Mouse (Mus musculus): ENCODE results near the gene Btrc. TPM values are rescaled to one million over a fixed set of nuclear protein-coding genes. Genes with fewer than 3 reads are reported as not detected.

Btrc gene
- polyA plus RNA-seq, 1 experiment, result 5.9 TPM

DNA sequence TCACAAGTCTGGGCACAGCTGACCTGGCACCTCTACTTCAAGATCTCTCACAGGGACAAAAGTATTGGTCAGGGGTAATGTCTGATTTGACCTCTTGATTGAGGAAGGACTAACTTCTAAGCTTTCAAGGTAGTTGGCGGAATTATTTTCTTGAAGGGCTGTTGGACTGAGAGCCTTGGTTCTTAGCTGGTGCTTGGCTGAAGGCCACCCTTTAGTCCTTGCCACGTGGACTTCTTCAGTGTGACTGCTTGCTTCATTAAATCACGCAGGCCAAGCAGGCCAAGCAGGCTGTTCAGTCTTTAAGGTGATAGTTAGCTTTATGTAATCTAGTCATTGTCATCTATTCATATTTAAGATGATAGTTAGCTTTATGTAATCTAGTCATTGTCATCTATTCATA, 49.2 kb downstream of the Btrc start:
- no peak for TF ChIP-seq GATA1 (IDR thresholded peaks at IDR 0.05; ENCODE audit: low read length)

DNA sequence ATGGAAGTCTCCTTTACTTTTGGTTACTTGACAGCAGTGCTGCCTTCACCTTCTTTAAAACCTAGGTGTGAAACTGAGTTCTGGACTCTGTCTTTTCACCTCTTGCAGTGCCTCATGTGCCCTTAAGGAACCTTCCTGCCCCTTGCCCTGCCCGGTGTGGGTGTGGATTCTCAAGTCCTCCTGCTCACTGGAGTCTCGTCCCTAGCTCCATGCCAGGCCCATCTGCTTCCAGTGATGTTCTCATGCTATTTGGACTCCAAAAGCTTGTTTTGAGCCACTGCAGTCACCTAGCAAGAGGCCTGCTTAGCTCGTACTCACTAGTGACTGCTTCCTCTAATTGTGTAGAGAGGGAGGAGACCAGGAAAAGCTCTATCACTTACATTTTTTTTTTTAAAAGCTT, 50.4 kb downstream of the Btrc start:
- no peak for TF ChIP-seq GATA1 (IDR thresholded peaks at IDR 0.05; ENCODE audit: low read length)

DNA sequence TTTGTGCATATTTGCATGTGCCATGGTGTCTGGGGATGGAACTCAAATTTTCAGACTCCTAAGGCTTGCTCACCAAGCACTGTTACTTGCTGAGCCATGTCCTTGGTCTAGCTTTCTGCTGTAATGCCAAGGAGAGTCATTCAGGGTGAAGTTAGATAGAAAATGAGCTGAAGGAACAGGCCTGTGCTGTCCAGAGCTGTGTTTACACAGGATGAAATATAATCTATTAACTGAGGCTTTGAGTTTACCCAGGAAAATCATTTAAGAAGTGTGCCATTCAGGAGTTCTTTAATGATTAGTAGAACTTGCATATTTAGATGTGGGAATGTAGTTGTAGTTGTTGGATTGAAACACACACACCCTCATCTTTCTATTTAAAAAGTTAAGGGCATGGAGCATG, 54.1 kb downstream of the Btrc start:
- TF ChIP-seq GATA1 (IDR thresholded peaks at IDR 0.05; ENCODE audit: low read length), result no peak

DNA sequence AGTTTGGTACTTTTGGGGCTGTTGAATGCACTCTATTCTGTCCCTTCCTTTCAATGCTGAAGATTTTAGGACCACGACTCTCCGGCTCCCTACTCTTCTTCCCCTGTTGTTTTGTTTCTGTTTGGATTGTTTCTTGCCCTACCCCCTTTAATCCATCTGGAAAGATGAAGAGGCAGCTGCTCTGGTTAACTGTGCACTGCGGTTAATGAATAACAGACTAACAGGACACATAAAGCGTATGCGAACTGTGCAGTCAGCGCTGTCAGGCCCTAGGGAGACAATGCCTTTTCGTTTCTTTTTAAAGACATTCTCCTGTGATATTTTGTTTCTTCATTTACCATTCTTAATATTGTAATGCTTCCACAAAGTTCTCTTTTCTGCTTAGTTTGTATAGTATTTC, 58.7 kb downstream of the Btrc start:
- no peak for TF ChIP-seq GATA1 (IDR thresholded peaks at IDR 0.05; ENCODE audit: low read length)

DNA sequence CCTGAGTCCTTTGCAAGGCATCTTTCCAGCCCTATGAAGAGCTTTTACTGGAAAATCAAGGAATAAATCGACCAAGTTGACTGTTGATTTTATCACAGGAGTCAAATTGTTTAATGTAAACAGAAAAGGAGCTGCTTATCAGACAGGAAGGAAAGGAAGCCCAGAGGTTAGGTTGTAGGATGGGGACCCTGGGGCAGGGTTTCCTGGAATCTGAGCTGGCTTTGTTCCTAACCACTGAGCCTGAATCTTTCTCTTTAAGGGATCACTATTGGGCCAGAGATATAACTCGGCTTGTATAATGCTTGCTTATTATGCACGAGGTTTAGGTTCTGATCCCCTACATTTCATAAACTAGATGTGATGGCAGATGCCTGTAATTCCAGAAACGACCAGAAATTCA, 64.6 kb downstream of the Btrc start:
- no peak for TF ChIP-seq GATA1 (IDR thresholded peaks at IDR 0.05; ENCODE audit: low read length)

DNA sequence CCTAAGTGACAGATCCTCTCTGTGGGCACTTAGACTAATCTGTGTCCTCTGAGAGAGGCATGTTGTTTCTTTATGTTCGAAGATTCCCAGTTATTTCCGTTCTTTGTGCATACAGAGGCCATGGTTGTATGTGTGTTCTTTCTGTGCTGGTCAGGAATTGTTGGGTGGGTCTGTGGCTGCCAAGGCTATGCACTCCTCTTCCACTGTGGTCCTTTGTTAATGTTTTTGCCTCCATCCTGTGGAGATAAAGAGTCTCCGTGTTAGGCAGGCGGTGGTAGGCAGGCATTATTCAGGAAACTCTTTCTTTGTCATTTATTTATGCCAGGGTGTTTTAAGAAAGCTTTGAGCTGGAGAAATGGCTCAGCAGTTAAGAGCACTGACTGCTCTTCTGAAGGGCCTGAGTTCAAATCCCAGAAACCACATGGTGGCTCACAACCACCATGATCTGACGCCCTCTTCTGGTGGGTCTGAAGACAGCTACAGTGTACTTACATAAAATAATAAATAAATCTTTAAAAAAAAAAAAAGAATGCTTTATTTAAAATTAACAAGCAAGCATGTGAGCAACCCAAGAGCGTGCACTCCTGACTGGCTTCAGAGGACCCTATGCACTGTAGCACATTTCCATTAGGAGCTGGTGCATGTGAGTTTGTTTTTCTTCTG, 67.6 kb downstream of the Btrc start:
- TF ChIP-seq GATA1 (IDR thresholded peaks at IDR 0.05; ENCODE audit: low read length), result no peak

DNA sequence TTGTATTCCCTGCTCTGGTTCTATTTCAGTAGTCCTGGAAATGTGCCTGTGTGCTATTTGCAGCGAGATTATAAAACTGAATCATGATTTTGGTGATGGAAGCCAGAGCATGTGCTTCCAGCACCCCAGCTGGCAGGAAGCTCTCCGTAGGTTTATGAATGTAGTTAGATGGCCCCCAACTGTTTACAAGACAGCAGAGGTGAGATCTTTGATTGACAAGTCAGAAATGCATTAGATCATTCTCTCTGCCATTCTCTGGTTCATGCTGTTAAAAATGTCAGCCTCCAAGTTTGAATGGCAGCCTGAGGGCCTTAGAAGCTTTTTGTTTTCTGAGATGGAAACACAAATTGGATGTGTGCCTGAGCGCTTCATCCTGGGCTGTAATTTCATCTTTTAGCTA, 68.8 kb downstream of the Btrc start:
- no peak for TF ChIP-seq GATA1 (IDR thresholded peaks at IDR 0.05; ENCODE audit: low read length)

DNA sequence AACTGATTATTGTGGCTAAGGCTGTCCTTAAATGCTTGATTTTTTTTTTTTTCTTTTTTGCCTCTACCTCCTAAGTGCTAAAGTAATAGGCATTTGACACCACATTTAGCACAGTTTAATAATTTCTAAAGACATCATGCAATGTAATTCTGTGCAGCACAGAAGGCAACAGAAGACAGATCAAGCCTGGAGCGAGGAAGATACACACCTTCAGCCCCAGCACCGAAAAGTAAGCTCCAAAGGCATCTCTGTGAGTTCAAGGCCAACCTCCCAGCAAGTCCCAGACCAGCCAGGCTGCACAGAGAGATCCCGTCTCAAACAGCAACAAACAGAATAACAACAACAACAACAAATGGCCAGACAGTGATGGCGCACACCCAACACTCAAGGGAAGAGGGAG, 73.6 kb downstream of the Btrc start:
- no peak for TF ChIP-seq GATA1 (IDR thresholded peaks at IDR 0.05; ENCODE audit: low read length)

DNA sequence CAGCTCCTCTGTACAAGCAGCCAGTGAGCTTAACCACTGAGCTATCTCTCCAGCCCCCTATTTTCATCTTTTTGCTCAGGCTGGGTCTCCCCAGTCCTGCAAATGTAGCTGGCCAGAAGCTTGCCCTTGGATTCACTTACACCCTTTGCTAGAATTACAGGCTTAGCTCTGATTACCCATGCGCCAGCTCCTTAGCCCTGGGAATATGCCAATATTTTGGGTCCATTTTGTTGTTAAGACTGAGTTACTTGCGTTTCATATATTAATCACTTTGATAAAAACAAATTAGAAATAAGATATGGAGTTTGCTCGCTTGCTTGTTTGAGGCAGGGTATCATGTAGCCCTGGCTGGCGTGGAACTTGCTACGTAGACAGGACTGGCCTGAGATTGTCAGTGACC, 74.7 kb downstream of the Btrc start:
- no peak for TF ChIP-seq GATA1 (IDR thresholded peaks at IDR 0.05; ENCODE audit: low read length)

DNA sequence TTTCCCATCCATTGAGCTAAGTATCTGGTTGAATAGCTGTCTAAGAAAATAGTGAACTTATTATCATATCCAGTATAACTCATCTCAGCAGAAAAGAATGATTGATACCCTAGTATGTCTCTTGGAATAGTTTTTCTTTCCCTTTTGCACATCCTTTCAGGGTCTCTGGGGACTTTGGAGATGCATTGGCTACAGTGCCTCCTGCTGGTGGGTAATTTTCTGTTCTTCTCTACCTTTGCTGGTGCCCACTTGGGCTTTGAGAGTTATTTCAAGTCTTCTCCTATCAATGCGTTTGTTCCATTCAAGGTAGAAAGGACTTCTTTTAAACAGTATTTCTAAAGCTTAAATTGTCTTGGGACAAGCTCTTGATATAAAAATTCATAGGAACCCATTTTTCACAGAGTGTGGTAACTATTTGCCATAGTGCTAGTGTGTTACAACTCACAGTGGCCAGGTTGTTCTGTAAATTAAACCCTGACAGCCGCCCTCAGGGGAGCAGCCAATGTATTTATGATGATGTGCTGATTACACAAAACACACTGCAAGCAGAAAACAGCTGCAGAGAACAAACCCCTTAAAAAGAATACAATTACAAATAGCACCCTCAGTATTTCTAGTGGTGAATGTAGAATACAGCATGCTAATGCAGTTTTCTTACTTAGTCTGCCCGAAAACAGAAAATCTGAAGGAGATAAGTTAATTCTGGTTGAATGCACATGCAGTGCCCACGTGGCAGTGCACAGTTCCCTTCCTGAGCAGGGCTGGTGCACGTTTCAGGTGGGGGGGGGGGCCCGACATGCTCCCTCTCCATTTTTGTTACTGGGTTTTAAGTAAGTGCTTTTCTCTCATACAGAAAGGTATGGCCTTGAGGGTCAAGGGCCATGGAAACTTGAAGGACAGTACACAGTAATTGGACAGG, 75.7 kb downstream of the Btrc start:
- no peak for TF ChIP-seq GATA1 (IDR thresholded peaks at IDR 0.05; ENCODE audit: low read length)

DNA sequence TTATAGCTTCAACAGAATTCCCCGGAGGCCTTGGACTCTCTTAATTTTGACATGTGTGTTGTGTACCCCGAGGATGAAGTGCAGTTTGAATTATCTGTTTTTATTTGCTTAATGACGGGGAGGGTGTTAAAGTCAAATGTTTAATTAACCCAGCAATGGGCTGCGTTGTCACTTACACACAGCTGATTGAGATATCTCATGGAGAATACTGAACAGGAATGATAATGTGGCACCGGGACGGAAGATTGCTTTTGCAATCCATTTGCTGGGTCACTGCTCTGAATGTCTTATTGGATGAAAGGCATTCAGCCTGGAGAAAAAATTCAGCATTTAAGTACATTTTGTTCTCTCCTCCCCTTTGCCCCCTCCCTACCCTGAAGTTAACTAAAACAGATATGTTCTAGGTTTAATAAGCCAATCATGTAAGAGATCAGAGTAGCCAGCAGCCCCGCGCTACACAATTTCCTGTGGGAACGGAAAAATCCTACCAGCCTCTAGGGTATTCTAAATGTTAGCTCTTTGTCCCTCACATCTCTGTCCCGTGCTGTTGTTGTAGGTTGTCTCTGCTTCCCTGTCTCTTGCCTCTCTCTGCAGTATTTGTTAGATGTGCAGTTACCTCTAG, 77.1 kb downstream of the Btrc start:
- TF ChIP-seq GATA1 (IDR thresholded peaks at IDR 0.05; ENCODE audit: low read length), result no peak

DNA sequence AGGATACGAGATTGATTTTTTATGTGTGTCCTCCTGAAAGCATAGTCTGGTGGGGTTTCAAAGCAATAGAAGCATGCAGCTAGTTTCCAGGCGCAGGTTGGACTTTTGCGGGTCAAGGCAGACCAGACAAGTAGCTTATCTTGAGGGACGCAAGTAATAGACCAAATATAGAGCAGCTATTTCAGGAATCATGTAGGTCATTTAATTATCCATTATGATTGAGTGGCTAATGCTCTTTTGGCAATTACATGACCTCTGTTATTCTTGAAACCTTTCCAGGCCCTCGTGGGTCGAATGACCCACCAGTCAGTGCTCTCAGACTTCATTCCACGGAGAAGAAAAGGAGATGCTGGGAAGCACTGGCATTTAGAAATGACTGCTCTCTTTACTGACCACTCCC, 78.2 kb downstream of the Btrc start:
- TF ChIP-seq GATA1 (IDR thresholded peaks at IDR 0.05; ENCODE audit: low read length), result no peak

DNA sequence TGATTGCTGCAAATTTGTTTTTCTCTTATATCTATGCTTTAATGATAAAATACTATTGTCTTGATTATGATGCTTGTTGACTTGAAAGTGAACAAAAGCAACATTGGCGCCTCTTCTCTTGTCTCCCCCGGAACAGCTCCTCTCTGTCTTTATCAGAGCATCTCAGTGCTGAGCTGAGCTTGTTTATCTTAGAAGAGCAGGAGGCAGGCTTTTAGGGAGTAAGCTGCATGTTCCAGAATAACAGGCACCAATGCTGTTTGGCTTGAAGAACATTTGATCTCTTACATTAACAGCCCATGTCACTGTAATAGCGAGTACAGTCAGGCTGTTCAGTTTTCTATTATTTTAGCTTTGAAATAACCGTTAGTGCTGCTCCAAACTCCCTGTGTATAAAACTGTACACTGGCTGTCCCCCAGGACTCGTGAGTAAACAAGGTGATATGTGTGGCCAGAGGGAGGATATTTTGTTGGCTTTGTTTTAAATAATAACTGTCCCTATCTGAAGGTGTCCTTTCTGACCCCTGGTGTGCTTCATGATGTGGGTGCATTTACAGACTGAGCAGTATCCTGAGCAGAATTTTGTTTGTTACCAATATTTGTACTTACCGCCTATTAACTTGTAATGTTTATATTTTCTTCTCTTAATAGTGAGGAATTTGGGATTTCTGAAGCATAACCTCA, 81.9 kb downstream of the Btrc start:
- TF ChIP-seq GATA1 (IDR thresholded peaks at IDR 0.05; ENCODE audit: low read length), result peak; percentile 86

DNA sequence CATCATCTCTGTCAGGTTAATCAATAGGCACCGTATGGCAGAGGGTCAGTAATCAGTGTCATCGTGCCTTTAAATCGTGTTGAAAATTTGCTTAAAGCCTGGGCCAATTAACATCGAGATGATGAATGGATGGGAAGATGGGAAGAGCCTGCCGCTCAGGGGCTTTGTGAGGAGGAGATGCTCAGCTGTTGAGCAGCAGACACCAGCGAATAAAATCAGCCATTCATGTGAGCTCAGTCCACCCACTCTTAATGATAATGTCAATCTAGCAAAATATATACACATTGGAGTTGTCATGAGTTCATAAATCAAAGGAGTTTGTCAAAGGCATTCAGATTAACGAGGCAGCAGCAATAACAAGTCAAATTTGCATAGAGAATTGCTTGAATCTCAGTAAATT, 83.1 kb downstream of the Btrc start:
- no peak for TF ChIP-seq GATA1 (IDR thresholded peaks at IDR 0.05; ENCODE audit: low read length)

DNA sequence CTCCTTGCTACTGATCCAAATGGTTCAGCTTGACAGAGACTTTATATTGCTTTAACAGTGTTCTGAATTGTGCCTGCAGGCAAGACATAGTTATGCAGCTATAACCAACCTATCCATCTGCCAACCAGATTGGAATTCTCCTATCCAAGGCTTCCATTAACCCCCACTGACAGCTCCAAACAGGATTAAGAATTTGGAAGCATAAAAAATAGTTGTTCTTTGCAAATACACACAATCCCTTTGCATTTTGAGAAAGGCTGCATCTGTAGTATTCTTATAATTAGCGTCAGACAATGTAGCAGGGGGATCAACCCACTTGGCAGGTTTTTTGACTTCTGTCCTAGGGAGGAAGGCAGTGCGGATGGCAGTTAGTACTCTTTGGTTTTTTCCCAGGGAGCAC, 83.7 kb downstream of the Btrc start:
- no peak for TF ChIP-seq GATA1 (IDR thresholded peaks at IDR 0.05; ENCODE audit: low read length)

DNA sequence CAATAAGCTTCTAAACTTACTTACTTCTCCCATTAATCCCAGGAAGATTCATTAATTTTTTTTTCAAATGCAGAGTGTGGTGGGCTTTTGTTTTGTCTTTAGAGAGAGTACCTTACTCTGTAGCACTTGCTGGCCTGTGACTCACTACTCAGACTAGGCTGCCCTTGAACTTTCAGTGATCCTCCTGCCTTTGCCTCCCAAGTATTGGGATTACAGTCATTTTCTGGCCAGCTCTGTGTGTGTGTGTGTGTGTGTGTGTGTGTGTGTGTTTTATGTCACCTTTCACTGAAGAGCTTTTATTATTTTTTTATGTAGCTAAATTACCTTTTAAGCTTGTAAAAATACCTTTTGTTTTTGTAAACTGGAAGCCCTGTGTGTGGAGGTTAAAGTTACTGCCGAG, 84.4 kb downstream of the Btrc start:
- TF ChIP-seq GATA1 (IDR thresholded peaks at IDR 0.05; ENCODE audit: low read length), result no peak

Measured in G1E-ER4 (cell line).